7 mouse cellular contexts compared by ENCODE assay signal in genomic region chr6:90736691-90737245, GRCm38 (mm10).
DNase-seq lines count a peak whose midpoint lies in the region; ATAC-seq and TF ChIP-seq lines count a peak whose summit lies in the region.

No protein-coding gene starts in this region.

- no peaks in the 10 kb centered on the region for H3K9me3 ChIP-seq in forebrain, postnatal 0 days (ENCODE audit: low read length)
- no peaks in the 10 kb centered on the region for H3K9me3 ChIP-seq in hindbrain, embryonic 14.5 days (ENCODE audit: control insufficient read depth, low read length)
- no peaks in the 10 kb centered on the region for H3K9me3 ChIP-seq in limb, embryonic 14.5 days (ENCODE audit: control insufficient read depth, low read length)
- H3K9me3 ChIP-seq in midbrain, embryonic 12.5 days: no peaks in the 10 kb centered on the region
- H3K9me3 ChIP-seq in stomach, embryonic 16.5 days (replicated peaks; ENCODE audit: control insufficient read depth, low read length): no peaks in the 10 kb centered on the region

- peaks cover 22% of the 10 kb centered on the region for H3K4me1 ChIP-seq in cerebellum, adult 2 months (ENCODE audit: control insufficient read depth, insufficient read depth, low read length)
- no peaks in the 10 kb centered on the region for H3K4me1 ChIP-seq in forebrain, postnatal 0 days (ENCODE audit: insufficient read depth)
- H3K4me1 ChIP-seq in hindbrain, embryonic 14.5 days (replicated peaks; ENCODE audit: control insufficient read depth, insufficient read depth, low read length): peaks cover 17% of the 10 kb centered on the region
- H3K4me1 ChIP-seq in limb, embryonic 14.5 days (ENCODE audit: control insufficient read depth, insufficient read depth, low read length): peaks cover 12% of the 10 kb centered on the region
- H3K4me1 ChIP-seq in midbrain, embryonic 12.5 days: peaks cover 24% of the 10 kb centered on the region
- peaks cover 8% of the 10 kb centered on the region for H3K4me1 ChIP-seq in stomach, embryonic 16.5 days (ENCODE audit: control insufficient read depth, insufficient read depth, low read length)

- no peak for TF ChIP-seq CTCF in cerebellum, adult 2 months (IDR thresholded peaks at IDR 0.05; ENCODE audit: borderline replicate concordance, insufficient read depth, low read depth, low read length)
- TF ChIP-seq CTCF in forebrain, postnatal 0 days (IDR thresholded peaks at IDR 0.05; ENCODE audit: low read depth): no peak

- H3K36me3 ChIP-seq in forebrain, postnatal 0 days (ENCODE audit: insufficient read depth): no peaks in the 10 kb centered on the region
- H3K36me3 ChIP-seq in hindbrain, embryonic 14.5 days (replicated peaks; ENCODE audit: control insufficient read depth, insufficient read depth): no peaks in the 10 kb centered on the region
- no peaks in the 10 kb centered on the region for H3K36me3 ChIP-seq in limb, embryonic 14.5 days (ENCODE audit: control insufficient read depth, insufficient read depth, low read length)
- no peaks in the 10 kb centered on the region for H3K36me3 ChIP-seq in midbrain, embryonic 12.5 days
- H3K36me3 ChIP-seq in stomach, embryonic 16.5 days (ENCODE audit: control insufficient read depth, insufficient read depth, low read length): no peaks in the 10 kb centered on the region

- peak; percentile 70 for ATAC-seq in forebrain, postnatal 0 days
- ATAC-seq in hindbrain, embryonic 14.5 days (ENCODE audit: low FRiP score): peak; percentile 70
- no peak for ATAC-seq in limb, embryonic 14.5 days (ENCODE audit: low FRiP score, low read depth)
- peak; percentile 45 for ATAC-seq in midbrain, embryonic 12.5 days (ENCODE audit: low FRiP score, low read depth)
- peak; percentile 67; the same call in 1 of the 2 replicates for ATAC-seq in stomach, embryonic 16.5 days (ENCODE audit: insufficient read depth, low FRiP score)

- peak overlapping the region; percentile 80 for H3K27ac ChIP-seq in cerebellum, adult 2 months (ENCODE audit: insufficient read depth, low read length)
- peak overlapping the region; percentile 66 for H3K27ac ChIP-seq in forebrain, postnatal 0 days (ENCODE audit: low read depth, low read length)
- H3K27ac ChIP-seq in hindbrain, embryonic 14.5 days: peak overlapping the region; percentile 74
- peak overlapping the region; percentile 33 for H3K27ac ChIP-seq in limb, embryonic 14.5 days (replicated peaks; ENCODE audit: low read depth, low read length)
- H3K27ac ChIP-seq in midbrain, embryonic 12.5 days (replicated peaks): peak overlapping the region; percentile 30; the same call in 1 of the 2 replicates
- no peak overlapping the region for H3K27ac ChIP-seq in stomach, embryonic 16.5 days (ENCODE audit: low read length)

- H3K27me3 ChIP-seq in cerebellum, adult 2 months (ENCODE audit: control insufficient read depth, insufficient read depth, low read length): no peaks in the 10 kb centered on the region
- H3K27me3 ChIP-seq in forebrain, postnatal 0 days (ENCODE audit: insufficient read depth, low read length): no peaks in the 10 kb centered on the region
- no peaks in the 10 kb centered on the region for H3K27me3 ChIP-seq in hindbrain, embryonic 14.5 days (ENCODE audit: control insufficient read depth, insufficient read depth, low read length)
- no peaks in the 10 kb centered on the region for H3K27me3 ChIP-seq in limb, embryonic 14.5 days (ENCODE audit: control insufficient read depth, insufficient read depth, low read length)
- peaks cover 27% of the 10 kb centered on the region for H3K27me3 ChIP-seq in midbrain, embryonic 12.5 days
- no peaks in the 10 kb centered on the region for H3K27me3 ChIP-seq in stomach, embryonic 16.5 days (ENCODE audit: control insufficient read depth, insufficient read depth, low read length)

- peak overlapping the region; percentile 82 for H3K9ac ChIP-seq in forebrain, postnatal 0 days
- peak overlapping the region; percentile 88 for H3K9ac ChIP-seq in hindbrain, embryonic 14.5 days
- H3K9ac ChIP-seq in limb, embryonic 14.5 days (ENCODE audit: low read depth, low read length, severe bottlenecking): peak overlapping the region; percentile 76
- peak overlapping the region; percentile 81 for H3K9ac ChIP-seq in midbrain, embryonic 12.5 days (replicated peaks)
- peak overlapping the region; percentile 75 for H3K9ac ChIP-seq in stomach, embryonic 16.5 days (ENCODE audit: low read length)

- WGBS in cerebellum, adult 2 months: under 1% methylated on average over 52 of the region's 52 CpGs
- under 1% methylated on average over 47 of the region's 52 CpGs for WGBS in forebrain, postnatal 0 days
- WGBS in hindbrain, embryonic 14.5 days: under 1% methylated on average over 40 of the region's 52 CpGs
- WGBS in limb, embryonic 14.5 days: under 1% methylated on average over 27 of the region's 52 CpGs
- WGBS in midbrain, embryonic 12.5 days: under 1% methylated on average over 50 of the region's 52 CpGs
- WGBS in stomach, embryonic 16.5 days: under 1% methylated on average over 41 of the region's 52 CpGs

- H3K4me3 ChIP-seq in cerebellum, adult 2 months (replicated peaks; ENCODE audit: insufficient read depth, low read depth, low read length): peak overlapping the region; percentile 59
- peak overlapping the region; percentile 74 for H3K4me3 ChIP-seq in forebrain, postnatal 0 days (ENCODE audit: low read depth, low read length)
- H3K4me3 ChIP-seq in hindbrain, embryonic 14.5 days (replicated peaks; ENCODE audit: low read length): peak overlapping the region; percentile 87
- peak overlapping the region; percentile 77 for H3K4me3 ChIP-seq in limb, embryonic 14.5 days (replicated peaks; ENCODE audit: low read length)
- H3K4me3 ChIP-seq in midbrain, embryonic 12.5 days: peak overlapping the region; percentile 74
- peak overlapping the region; percentile 72 for H3K4me3 ChIP-seq in stomach, embryonic 16.5 days (replicated peaks; ENCODE audit: low read length)

- H3K4me2 ChIP-seq in forebrain, postnatal 0 days (ENCODE audit: low read depth): peak overlapping the region; percentile 91
- H3K4me2 ChIP-seq in hindbrain, embryonic 14.5 days (replicated peaks): peak overlapping the region; percentile 93
- peak overlapping the region; percentile 95 for H3K4me2 ChIP-seq in limb, embryonic 14.5 days (replicated peaks; ENCODE audit: low read depth, low read length, severe bottlenecking)
- peak overlapping the region; percentile 98 for H3K4me2 ChIP-seq in midbrain, embryonic 12.5 days (replicated peaks)
- peak overlapping the region; percentile 91 for H3K4me2 ChIP-seq in stomach, embryonic 16.5 days (ENCODE audit: low read depth, low read length)

- peak; percentile 67 for DNase-seq in adipocyte (ENCODE audit: low spot score)
- DNase-seq in cerebellum, adult 2 months: peak; percentile 83
- DNase-seq in forebrain, postnatal 0 days: peak; percentile 67
- DNase-seq in hindbrain, embryonic 14.5 days (ENCODE audit: low spot score): peak; percentile 66
- DNase-seq in limb, embryonic 14.5 days (ENCODE audit: low spot score): no peak

- peak; percentile 42; the same call in 1 of the 2 replicates for TF ChIP-seq POLR2A in cerebellum, adult 2 months (IDR thresholded peaks at IDR 0.05; ENCODE audit: borderline replicate concordance, insufficient read depth, low read length)
- no peak for TF ChIP-seq POLR2A in limb, embryonic 14.5 days (IDR thresholded peaks at IDR 0.05; ENCODE audit: borderline replicate concordance, extremely low read depth, insufficient read depth, insufficient read length)
